Mouse (Mus musculus) embryonic facial prominence, embryonic 14.5 days (tissue): ENCODE data around the gene Tff3. TPM values are rescaled to one million over a fixed set of nuclear protein-coding genes. Genes with fewer than 3 reads are reported as not detected.

Source experiments
- ATAC-seq: fragments of 200-750 bp; cut with Nextera tagmentation; 2 replicates; pipeline ENCODE4 v1.8.0; 2017; ENCODE audit warnings: low read depth, moderate number of reproducible peaks, moderate TSS enrichment
- DNase-seq: peaks from one replicate; pipeline ENCODE4 v3.0.0-alpha.2; 2015; ENCODE audit warnings: low spot score
- H3K27ac ChIP-seq: fragments of 300-500 bp; sonication (generic); replicated peaks from 2 replicates; pipeline ENCODE4 v1.5.1; 2014; ENCODE audit warnings: low read depth, mild to moderate bottlenecking, low read length, moderate library complexity
- H3K27me3 ChIP-seq: fragments of 300-500 bp; sonication (generic); replicated peaks from 2 replicates; pipeline ENCODE4 v1.6.1; 2014; ENCODE audit warnings: low read length; ENCODE audit not compliant: control insufficient read depth, insufficient read depth
- H3K36me3 ChIP-seq: fragments of 300-500 bp; sonication (generic); 2 replicates; pipeline ENCODE4 v1.6.1; 2014; ENCODE audit warnings: low read length, mixed read lengths; ENCODE audit not compliant: control insufficient read depth, insufficient read depth
- H3K4me1 ChIP-seq: fragments of 300-500 bp; sonication (generic); 2 replicates; pipeline ENCODE4 v1.6.1; 2014; ENCODE audit warnings: antibody characterized with exemption, low read length; ENCODE audit not compliant: control insufficient read depth, insufficient read depth
- H3K4me2 ChIP-seq: fragments of 300-500 bp; sonication (generic); 2 replicates; pipeline ENCODE4 v1.6.1; 2014; ENCODE audit warnings: low read depth, mild to moderate bottlenecking, low read length, moderate library complexity, mixed read lengths
- H3K4me3 ChIP-seq: fragments of 300-500 bp; sonication (generic); 2 replicates; pipeline ENCODE4 v1.5.1; 2014; ENCODE audit warnings: low read depth, mild to moderate bottlenecking, low read length
- H3K9ac ChIP-seq: fragments of 300-500 bp; sonication (generic); 2 replicates; pipeline ENCODE4 v1.6.1; 2014; ENCODE audit warnings: low read depth, mild to moderate bottlenecking, low read length, moderate library complexity, mixed read lengths
- H3K9me3 ChIP-seq: fragments of 300-500 bp; sonication (generic); 2 replicates; pipeline ENCODE4 v1.6.1; 2016; ENCODE audit warnings: low read length; ENCODE audit not compliant: control insufficient read depth
- WGBS: fragments of 180-500 bp; shearing (Covaris S2); extraction: QIAGEN DNeasy Blood & Tissue Kit; methylation state at CpG from one replicate; pipeline ENCODE4 v1.1.7; 2014; 5-methylcytosine and 5-hydroxymethylcytosine counted together
- polyA plus RNA-seq: library from polyadenylated mRNA; unstranded; fragments of >200 nt; fragmentation: Nextera tagmentation; extraction: Ambion mirVana; gene quantifications from 2 replicates; pipeline ENCODE4 v1.2.1, GENCODE M21; 2014

The Tff3 gene
- polyA plus RNA-seq, 1 experiment from 2014 or later, result not detected

GRCm38 (mm10) chr17:31134913-31135312 is 5.5 kb upstream of the Tff3 start:
- DNase-seq (no peak), ATAC-seq (no peak)
- Histone ChIP-seq H3K9ac (no peak overlapping the region), H3K27ac (no peak overlapping the region), H3K27me3 (no peaks in the 10 kb centered on the region), H3K4me2 (no peak overlapping the region), H3K4me1 (no peaks in the 10 kb centered on the region), H3K36me3 (no peaks in the 10 kb centered on the region), H3K9me3 (no peaks in the 10 kb centered on the region), H3K4me3 (no peak overlapping the region)
- WGBS, result 75% methylated on average over 6 of the region's 6 CpGs

GRCm38 (mm10) chr17:31133776-31134175 is 4.3 kb upstream of the Tff3 start:
- DNase-seq (no peak), ATAC-seq (no peak)
- Histone ChIP-seq H3K4me1 (no peaks in the 10 kb centered on the region), H3K9me3 (no peaks in the 10 kb centered on the region), H3K36me3 (no peaks in the 10 kb centered on the region), H3K27me3 (no peaks in the 10 kb centered on the region), H3K9ac (no peak overlapping the region), H3K27ac (no peak overlapping the region), H3K4me3 (no peak overlapping the region), H3K4me2 (no peak overlapping the region)
- WGBS, result 76% methylated on average over 15 of the region's 15 CpGs

DNA sequence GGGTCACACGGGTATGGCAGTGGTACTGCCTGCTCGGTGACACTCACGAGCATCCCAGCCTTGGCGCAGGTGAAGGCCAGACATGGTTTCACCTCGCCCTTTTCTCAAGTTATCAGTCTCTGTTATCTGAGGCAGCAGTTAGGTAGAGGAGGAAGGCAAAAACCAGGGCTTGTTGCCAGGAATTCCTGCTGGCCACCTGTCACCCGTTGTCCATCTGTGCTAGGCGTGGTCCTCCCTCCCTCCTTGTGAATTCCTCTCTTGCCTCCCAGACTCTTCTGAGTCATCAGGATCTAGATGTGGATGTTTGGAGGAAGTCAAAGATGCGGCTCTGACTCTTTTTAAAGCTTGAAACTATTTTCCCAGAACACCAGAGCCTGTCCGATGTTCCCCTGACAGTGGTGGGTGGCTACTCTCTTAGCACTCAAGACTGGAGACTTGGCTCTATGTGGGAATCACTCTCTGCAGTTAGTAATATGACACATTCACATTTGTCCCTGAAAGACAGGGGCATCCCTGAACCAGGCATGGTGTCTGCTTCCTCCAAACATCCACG is 1.9 kb upstream of the Tff3 start:
- DNase-seq, result no peak

GRCm38 (mm10) chr17:31128708-31129318 is 633 bp downstream of the Tff3 start:
- ATAC-seq, result no peak

More for the DNA sequence above, 1.9 kb upstream of the Tff3 start:
- no peak for ATAC-seq
- Histone ChIP-seq H3K4me3 (no peak overlapping the region), H3K4me1 (no peaks in the 10 kb centered on the region), H3K27ac (no peak overlapping the region), H3K9ac (no peak overlapping the region), H3K27me3 (no peaks in the 10 kb centered on the region), H3K9me3 (no peaks in the 10 kb centered on the region), H3K4me2 (no peak overlapping the region), H3K36me3 (no peaks in the 10 kb centered on the region)
- WGBS, result 80% methylated on average over 10 of the region's 10 CpGs

DNA sequence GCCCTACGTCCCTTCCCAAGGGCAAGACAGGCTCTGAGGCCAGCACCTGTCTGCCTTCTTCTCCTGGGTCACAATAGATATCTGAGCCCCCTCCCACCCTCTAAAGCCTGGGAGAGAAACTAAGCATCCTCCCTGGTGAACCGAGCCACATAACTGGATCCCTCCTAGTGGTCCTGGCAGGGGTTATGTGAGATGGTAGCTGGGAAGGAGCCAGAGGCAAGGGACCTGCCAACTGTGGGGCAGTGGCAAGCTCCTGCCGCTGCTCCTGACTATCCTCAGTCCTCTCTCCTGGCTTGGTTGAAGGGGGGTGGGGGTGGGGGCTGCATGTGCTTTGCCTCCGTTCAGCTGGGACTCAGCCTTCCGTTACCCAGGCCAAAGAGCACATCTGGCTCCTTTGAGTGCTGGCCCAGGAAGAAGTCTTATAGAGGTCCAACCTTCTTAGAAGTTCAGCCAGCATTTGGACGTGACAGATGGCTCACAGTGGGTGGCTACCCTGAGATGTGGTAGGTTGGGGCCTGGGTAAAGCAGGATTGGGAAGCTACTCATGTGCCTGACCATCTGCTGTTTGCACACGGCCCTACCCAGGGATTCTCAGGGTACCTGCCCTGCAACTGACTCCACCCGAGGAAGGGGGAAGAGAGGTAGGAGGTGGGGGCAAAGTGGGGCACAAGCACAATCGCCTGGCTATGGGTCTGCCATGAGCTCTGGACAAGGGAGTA is 3.7 kb downstream of the Tff3 start:
- H3K9me3 ChIP-seq, result 0 out of 2 replicates have a peak, but pooled peaks cover 4% of the 10 kb centered on the region
- 36% methylated on average over 8 of the region's 9 CpGs for WGBS
- peak; percentile 36 for DNase-seq

More at GRCm38 (mm10) chr17:31128708-31129318, 633 bp downstream of the Tff3 start:
- Histone ChIP-seq H3K9ac (no peak overlapping the region), H3K27me3 (no peaks in the 10 kb centered on the region), H3K9me3 (no peaks in the 10 kb centered on the region), H3K4me1 (no peaks in the 10 kb centered on the region), H3K4me2 (no peak overlapping the region), H3K36me3 (no peaks in the 10 kb centered on the region), H3K27ac (no peak overlapping the region), H3K4me3 (no peak overlapping the region)
- WGBS, result 86% methylated on average over 9 of the region's 9 CpGs
- no peak for DNase-seq

GRCm38 (mm10) chr17:31121975-31122374 is 7.5 kb downstream of the Tff3 start:
- Histone ChIP-seq H3K27me3 (no peaks in the 10 kb centered on the region), H3K9ac (no peak overlapping the region), H3K36me3 (no peaks in the 10 kb centered on the region), H3K4me1 (no peaks in the 10 kb centered on the region), H3K9me3 (0 out of 2 replicates have a peak, but pooled peaks cover 4% of the 10 kb centered on the region), H3K4me2 (no peak overlapping the region), H3K4me3 (no peak overlapping the region), H3K27ac (no peak overlapping the region)
- ATAC-seq (no peak), DNase-seq (peak; percentile 57)
- 5% methylated on average over 8 of the region's 8 CpGs for WGBS

More for the DNA sequence above, 3.7 kb downstream of the Tff3 start:
- no peaks in the 10 kb centered on the region for H3K4me1 ChIP-seq
- no peaks in the 10 kb centered on the region for H3K27me3 ChIP-seq
- H3K27ac ChIP-seq, result no peak overlapping the region
- H3K4me2 ChIP-seq, result no peak overlapping the region
- H3K9ac ChIP-seq, result no peak overlapping the region
- H3K4me3 ChIP-seq, result no peak overlapping the region
- peak; percentile 44; the same call in 1 of the 2 replicates for ATAC-seq
- no peaks in the 10 kb centered on the region for H3K36me3 ChIP-seq

DNA sequence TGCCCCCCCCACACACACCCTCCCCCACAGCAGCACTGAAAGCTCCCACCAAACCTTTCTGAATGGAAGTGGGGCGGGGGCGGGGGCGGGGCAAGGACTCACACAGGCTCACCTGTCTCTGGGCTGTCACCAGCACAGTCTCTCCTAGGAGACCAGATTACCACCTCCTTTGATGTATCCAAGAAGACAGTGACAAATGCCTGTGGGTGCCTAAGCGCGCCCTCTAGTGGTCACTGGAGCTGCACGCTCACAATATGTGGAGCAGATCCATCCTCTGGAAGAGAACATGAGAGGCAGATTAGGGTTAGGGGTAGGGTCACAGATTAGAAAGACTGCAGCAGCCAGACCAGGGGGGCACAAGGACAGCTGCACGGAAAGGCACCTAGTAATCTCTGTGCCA is 10.0 kb downstream of the Tff3 start:
- H3K9me3 ChIP-seq, result 0 out of 2 replicates have a peak, but pooled peaks cover 4% of the 10 kb centered on the region
- ATAC-seq, result peak; percentile 75

DNA sequence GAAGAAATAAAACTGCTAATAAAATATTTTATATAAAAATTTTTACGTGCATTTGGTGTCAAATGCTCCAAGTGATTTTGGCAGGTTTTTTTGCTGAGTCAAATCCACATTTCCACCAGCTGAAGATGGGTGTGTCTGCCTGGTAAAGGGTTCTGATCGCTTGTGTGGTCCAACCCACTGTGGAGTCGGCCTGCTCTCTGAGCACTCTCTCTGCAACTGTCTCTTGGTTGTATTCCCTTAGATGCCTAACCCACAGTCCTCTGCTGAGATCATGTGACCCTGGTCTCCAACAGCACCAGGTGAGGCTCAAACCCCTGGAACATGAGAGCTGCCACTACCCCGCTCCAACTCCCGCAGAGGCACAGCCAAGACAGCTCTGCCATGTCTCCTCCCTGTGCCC is 11.5 kb downstream of the Tff3 start:
- 85% methylated on average over 5 of the region's 5 CpGs for WGBS
- no peak overlapping the region for H3K27ac ChIP-seq
- no peak for ATAC-seq

More for the DNA sequence above, 10.0 kb downstream of the Tff3 start:
- no peak overlapping the region for H3K4me2 ChIP-seq
- H3K9ac ChIP-seq, result no peak overlapping the region
- peak; percentile 77 for DNase-seq
- H3K4me1 ChIP-seq, result no peaks in the 10 kb centered on the region
- no peak overlapping the region for H3K27ac ChIP-seq
- H3K27me3 ChIP-seq, result no peaks in the 10 kb centered on the region
- no peaks in the 10 kb centered on the region for H3K36me3 ChIP-seq
- no peak overlapping the region for H3K4me3 ChIP-seq
- WGBS, result 12% methylated on average over 7 of the region's 7 CpGs

More for the DNA sequence above, 11.5 kb downstream of the Tff3 start:
- no peak overlapping the region for H3K9ac ChIP-seq
- H3K9me3 ChIP-seq, result no peaks in the 10 kb centered on the region
- no peak overlapping the region for H3K4me2 ChIP-seq
- H3K36me3 ChIP-seq, result no peaks in the 10 kb centered on the region
- no peak overlapping the region for H3K4me3 ChIP-seq
- DNase-seq, result no peak
- no peaks in the 10 kb centered on the region for H3K4me1 ChIP-seq
- no peaks in the 10 kb centered on the region for H3K27me3 ChIP-seq
